ENCODE assay signal across 8 mouse cellular contexts in genomic region chr14:52327910-52328812, GRCm38 (mm10). TPM values are rescaled to one million over a fixed set of nuclear protein-coding genes. Genes with fewer than 3 reads are reported as not detected.
DNase-seq lines count a peak whose midpoint lies in the region; ATAC-seq and TF ChIP-seq lines count a peak whose summit lies in the region.

Gene Sall2 (minus strand): TSS chr14:52328762.

- no peaks in the 10 kb centered on the region for H3K4me1 ChIP-seq in kidney, adult 2 months (ENCODE audit: control insufficient read depth, insufficient read depth, low read length)
- peaks cover 5% of the 10 kb centered on the region for H3K4me1 ChIP-seq in limb, embryonic 15.5 days

- 6% methylated on average over 26 of the region's 26 CpGs for WGBS in kidney, adult 2 months
- 1% methylated on average over 26 of the region's 26 CpGs for WGBS in limb, embryonic 15.5 days

- no peak for TF ChIP-seq POLR2A in kidney, adult 2 months (IDR thresholded peaks at IDR 0.05; ENCODE audit: low read depth, low read length)
- no peak for TF ChIP-seq POLR2A in brain, embryonic 14.5 days (IDR thresholded peaks at IDR 0.05; ENCODE audit: borderline replicate concordance, extremely low read depth, insufficient read depth, insufficient read length, poor library complexity, severe bottlenecking)

- peak within 1 kb of the TSS; percentile 68 for H3K4me2 ChIP-seq in limb, embryonic 15.5 days

- DNase-seq in kidney, adult 2 months: no peak
- no peak for DNase-seq in kidney, postnatal 10 days
- peak; percentile 62 for DNase-seq in brain, embryonic 14.5 days (ENCODE audit: low read depth)
- DNase-seq in urinary bladder, postnatal 10 days (ENCODE audit: low spot score): no peak
- DNase-seq in urinary bladder, postnatal 14 days (ENCODE audit: low spot score): no peak

- no peak within 1 kb of the TSS; the same call in 1 of the 2 replicates for H3K9ac ChIP-seq in limb, embryonic 15.5 days

- 0 out of 2 replicates have a peak, but pooled peaks have one; percentile 7 for ATAC-seq in granulocyte monocyte progenitor cell, adult 5-6 weeks (replicated peaks; ENCODE audit: poor library complexity, severe bottlenecking)
- ATAC-seq in limb, embryonic 15.5 days (ENCODE audit: insufficient number of reproducible peaks, low FRiP score, low TSS enrichment, low read depth): 0 out of 2 replicates have a peak, but pooled peaks have one; percentile 65
- no peak for ATAC-seq in CD4-positive, CD25-positive, alpha-beta regulatory T cell, adult 4 months

- H3K27me3 ChIP-seq in kidney, adult 2 months (replicated peaks; ENCODE audit: control insufficient read depth, insufficient read depth, low read length): no peaks in the 10 kb centered on the region; the same call in 1 of the 2 replicates
- peaks cover 59% of the 10 kb centered on the region for H3K27me3 ChIP-seq in limb, embryonic 15.5 days

- peak within 1 kb of the TSS; percentile 20; the same call in 1 of the 2 replicates for H3K4me3 ChIP-seq in kidney, adult 2 months (ENCODE audit: insufficient read depth, low read depth, low read length)
- H3K4me3 ChIP-seq in limb, embryonic 15.5 days: peak within 1 kb of the TSS; percentile 40

- no peaks in the 10 kb centered on the region for H3K9me3 ChIP-seq in limb, embryonic 15.5 days

- no peak within 1 kb of the TSS for H3K27ac ChIP-seq in kidney, adult 2 months (ENCODE audit: insufficient read depth, low read depth, low read length)
- H3K27ac ChIP-seq in limb, embryonic 15.5 days: no peak within 1 kb of the TSS

- H3K36me3 ChIP-seq in kidney, adult 2 months (ENCODE audit: control insufficient read depth, insufficient read depth, low read length): no peaks in the 10 kb centered on the region
- no peaks in the 10 kb centered on the region for H3K36me3 ChIP-seq in limb, embryonic 15.5 days

- no peak for TF ChIP-seq CTCF in kidney, adult 2 months (conservative IDR thresholded peaks at IDR 0.05; ENCODE audit: insufficient read depth, insufficient read length, low read depth, low read length)
- no peak for TF ChIP-seq CTCF in brain, embryonic 14.5 days (IDR thresholded peaks at IDR 0.05; ENCODE audit: borderline replicate concordance, extremely low read depth, insufficient read depth, insufficient read length)

RNA-seq across cellular contexts. Expression of gene Sall2, which starts in this region (rescaled TPM):
- polyA plus RNA-seq in kidney, adult 2 months (2012; rRNA removed): 16.9 and 18.3 TPM in 2 replicates
- 57.8 and 72.6 TPM in 2 replicates for polyA plus RNA-seq in brain, embryonic 14.5 days (2012; rRNA removed)
- 0.45 TPM in 1 of 2 replicates, not detected in the other for total RNA-seq in granulocyte monocyte progenitor cell, adult 5-6 weeks (2014; fragmentation: Nextera tagmentation)
- 0.39 and 0.46 TPM in 2 replicates for total RNA-seq in granulocyte monocyte progenitor cell, adult 5-6 weeks (2017)
- polyA plus RNA-seq in limb, embryonic 15.5 days (2015; fragmentation: Nextera tagmentation; extraction: Ambion mirVana): 13.3 and 15.2 TPM in 2 replicates
- 1 to 10 TPM; 2.2 to 5.6 TPM for polyA plus RNA-seq in CD4-positive, CD25-positive, alpha-beta regulatory T cell, adult 4 months (2017; shearing (Covaris generic))

Comparison
In these comparisons a context has a peak if more than half of its experiments do, and no peak if none do; other contexts are left out.
1. Peak in ATAC-seq in granulocyte monocyte progenitor cell, adult 5-6 weeks; RNA of the gene not detected or under 1 TPM.